Mouse (Mus musculus) urinary bladder, postnatal 10 days (tissue): ENCODE results near the gene Zfp704.

ENCODE experiments used
- DNase-seq: peaks from one replicate; pipeline ENCODE4 v3.0.0; 2022; ENCODE audit warnings: low spot score

Gene Zfp704

DNA sequence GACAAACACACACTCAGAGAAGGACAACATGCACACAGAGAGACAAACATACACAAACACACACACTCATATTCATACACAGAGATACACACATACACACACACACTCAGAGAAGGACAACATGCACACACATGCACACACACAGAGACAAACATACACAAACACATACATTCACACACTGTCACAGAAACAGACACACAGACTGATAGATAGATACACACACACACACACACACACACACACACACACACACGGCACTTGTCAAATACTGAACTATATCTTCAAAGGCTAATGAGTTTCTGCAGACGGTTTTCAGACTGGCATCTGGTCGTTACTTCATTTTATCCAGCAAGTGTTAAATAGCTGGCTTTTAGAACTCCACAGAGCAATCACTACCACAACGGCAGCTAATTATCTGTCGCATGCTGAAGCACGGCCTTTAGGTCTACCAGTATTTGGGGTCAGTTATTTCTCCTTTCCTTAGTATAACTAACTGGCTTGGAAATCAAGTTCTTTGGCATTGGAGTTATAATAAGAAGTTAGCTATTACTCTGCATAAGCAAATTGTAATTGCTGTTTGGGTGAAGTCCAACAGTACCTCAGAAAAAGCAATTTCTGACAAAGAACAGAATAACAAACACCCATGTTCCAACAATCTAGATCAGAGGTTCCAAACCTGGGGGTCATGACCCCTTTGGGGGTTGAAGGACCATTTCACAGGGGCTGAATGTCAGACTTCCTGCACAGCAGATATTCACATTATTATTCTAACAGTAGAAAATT lies 51.9 kb downstream of the Zfp704 start:
- DNase-seq: no peak

DNA sequence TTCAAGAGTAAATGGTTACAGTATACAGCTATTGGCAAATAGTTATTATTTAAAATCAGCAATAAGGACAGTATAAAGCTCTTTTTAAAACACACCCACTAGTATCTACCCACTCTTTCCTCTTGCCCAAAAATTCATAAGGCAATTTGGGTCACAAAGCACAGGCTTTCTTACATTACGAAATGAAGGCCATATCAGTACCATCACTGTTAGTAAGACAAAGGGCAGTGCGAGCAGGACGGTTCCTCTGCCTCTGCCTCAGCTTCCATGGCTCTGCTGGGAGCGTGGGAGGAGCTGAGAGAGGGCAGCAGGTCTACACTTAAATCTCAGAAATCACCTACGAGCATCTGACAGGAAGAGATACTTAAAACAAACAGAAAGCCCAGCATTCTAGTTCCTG lies 53.7 kb downstream of the Zfp704 start:
- DNase-seq: no peak

DNA sequence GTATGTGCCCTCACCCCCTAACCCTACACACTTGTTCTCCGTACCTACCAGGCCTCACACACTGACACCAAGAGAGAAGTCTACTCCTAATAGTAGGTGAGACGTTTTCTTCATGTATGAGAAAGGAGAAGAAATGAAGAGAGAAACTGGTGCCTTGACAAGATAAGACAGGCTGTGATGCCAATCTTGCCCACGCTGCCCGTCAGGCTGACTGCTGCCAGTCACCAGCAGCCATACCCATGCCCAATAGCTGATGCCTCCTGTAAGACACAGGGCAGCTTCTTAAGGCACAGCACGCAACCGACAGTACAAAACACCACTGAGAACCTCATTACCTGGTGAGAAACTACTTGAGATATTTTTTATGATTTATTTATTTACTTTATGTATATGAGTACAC lies 55.0 kb downstream of the Zfp704 start:
- DNase-seq: no peak

DNA sequence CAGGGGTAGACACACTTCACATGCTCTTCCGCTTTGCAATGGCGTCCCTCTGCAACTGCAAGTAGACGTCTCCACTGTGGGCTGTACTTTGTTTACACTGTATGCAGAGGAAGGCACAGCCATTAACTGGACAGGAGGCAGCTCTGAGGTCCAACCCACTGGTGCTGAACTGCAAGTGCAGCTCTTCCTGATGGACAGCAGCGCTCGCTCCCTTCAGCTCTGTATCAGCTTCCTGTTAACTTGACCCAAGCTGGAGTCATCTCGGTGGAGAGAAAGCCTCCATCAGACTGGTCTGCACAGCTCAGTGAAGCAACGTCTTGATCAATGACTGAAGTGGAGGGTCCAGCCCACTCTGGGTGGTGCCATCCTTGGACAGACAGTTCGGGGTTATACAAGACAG lies 57.6 kb downstream of the Zfp704 start:
- no peak for DNase-seq

DNA sequence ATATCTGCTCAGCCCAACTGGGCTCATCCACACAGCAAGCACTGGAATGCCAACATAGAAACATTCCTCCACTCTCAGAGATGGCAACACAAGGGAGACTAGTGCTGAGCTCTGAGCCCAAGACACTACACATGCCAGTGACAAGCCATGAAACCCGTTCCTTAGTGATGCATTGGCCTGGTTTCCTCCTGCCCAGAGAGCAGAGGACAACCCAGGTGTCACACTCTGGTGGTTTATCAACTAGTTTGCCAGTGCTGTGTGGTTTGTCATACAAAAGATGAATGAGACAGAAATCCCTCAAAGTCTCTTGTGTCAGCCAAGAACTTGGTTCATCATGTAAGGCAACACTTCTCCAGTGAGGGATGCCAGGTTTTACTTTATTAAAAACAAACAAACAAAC lies 59.0 kb downstream of the Zfp704 start:
- no peak for DNase-seq

DNA sequence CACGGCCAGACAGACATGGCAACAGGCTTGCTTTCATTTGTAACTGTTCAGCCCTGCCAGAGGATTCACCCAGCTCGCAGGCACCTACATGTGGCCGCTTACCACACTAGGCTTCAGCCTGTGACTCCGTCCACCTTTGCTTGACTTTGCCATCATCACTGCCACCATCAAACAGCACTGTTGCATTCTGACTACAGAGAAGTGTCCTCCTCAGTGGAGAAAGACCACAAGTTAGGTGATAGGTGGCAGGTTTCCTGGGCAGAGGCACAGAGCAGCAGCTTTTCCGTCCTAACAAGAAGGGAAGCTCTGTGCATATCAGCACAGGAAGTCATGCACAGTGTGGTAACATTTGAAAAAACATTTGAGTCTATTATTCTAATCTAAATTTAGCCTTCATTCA lies 60.1 kb downstream of the Zfp704 start:
- no peak for DNase-seq

DNA sequence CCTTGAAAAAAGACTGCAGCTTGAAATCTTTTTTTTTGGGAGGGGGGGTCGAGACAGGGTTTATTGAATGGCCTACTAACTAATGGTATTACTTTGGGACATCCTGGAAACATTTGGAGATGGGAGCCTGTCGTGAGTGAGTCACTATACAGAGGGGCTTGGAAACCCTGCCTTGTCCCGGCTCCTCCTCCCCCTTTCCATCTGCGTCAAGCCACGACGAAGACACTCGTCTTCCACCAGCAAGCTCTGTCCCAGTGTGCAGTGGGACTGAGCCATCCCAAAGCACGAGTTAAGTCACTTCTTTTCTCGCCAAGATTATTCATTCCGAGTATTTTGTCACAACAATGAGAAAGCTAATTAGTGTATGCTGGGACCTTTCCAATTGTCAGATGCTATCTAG lies 61.7 kb downstream of the Zfp704 start:
- no peak for DNase-seq

DNA sequence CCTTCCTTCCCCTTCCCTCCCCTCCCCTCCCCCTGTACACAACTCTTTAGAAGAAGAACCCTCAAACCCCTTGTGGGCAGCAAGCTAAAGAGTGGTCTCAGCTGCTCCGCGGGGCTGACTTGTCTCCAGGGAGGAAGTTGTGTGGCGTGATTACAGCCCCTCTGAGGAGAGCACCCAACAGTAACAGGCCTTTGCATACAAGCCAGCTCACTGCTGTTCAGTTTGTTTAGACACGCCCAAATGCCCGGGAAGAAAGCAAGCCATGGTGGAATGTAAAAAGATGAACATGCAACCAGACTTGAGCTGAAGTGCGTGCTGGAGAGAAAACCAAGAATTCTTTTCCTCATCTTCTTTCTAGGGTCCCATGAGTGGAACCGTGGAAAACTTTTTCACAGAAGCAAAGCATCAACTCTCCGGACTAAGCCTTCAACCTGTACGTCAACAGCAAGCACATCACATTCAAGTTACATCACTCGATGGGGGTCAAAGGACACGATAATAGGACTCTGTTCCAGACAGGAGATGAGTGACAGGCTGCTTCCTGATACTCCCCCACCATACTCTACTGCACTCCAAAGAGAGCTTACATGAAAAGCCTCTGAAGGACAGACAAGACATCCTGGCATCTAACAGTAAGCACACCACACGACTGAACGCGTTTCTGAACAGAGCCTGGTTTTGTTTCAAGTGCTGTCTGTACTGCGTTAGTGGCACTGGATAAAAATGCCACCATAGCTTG lies 62.8 kb downstream of the Zfp704 start:
- DNase-seq: no peak

DNA sequence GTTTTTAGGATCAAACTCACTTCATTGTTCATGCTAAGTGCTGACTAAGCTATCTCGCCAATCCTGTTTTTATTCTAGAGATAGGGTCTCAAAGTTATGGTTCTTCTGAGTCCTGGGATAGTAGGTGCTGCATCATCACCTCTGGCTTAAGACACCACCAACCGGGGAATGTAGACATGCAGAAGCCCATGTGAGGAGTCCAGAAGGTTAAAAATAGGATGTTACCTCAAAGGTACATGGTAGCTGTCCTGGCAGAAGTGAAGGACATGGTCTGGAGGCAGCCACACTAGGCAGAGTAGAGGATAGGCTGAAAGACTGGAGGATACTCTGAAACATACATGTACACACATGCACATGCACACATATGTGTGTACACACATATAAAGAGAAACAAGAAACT lies 65.5 kb downstream of the Zfp704 start:
- DNase-seq: no peak

DNA sequence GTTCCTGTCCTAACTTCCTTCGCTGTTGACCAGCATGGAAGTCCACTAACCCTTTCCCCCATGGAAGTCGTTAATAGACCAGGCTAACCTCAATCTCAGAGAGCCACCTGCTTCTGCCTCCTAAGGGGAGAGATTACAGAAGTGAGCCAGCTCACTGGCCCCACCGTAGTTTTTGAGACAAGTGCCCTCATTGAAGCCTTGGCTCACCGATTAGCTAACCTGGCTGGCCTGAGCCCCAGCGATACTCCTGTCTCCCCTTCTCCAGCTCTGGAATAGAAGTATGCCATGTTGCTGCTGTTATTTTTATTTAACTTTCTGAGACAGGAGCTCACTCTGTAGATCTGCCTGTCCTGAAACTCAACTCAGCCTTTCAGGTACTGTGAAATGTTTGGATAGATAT lies 66.0 kb downstream of the Zfp704 start:
- DNase-seq: no peak

DNA sequence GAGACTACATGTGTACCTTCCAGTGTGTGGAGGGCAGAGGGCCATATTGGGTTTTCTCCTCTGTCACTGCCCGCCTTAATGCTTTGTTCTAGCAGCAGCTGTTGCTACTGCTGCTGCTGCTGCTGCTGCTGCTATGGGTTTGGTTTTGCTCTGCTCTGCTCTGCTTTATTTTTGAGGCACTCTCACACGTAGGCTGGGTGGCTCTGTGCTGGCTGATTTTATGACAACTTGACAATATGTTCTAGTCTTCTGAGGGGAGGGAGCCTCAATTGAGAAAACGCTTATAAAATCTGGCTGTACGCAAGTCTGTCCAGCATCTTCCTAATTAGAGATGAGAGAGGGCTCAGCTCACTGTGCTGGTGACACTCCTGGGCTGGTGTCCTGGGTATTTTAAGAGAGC lies 66.4 kb downstream of the Zfp704 start:
- DNase-seq: no peak

DNA sequence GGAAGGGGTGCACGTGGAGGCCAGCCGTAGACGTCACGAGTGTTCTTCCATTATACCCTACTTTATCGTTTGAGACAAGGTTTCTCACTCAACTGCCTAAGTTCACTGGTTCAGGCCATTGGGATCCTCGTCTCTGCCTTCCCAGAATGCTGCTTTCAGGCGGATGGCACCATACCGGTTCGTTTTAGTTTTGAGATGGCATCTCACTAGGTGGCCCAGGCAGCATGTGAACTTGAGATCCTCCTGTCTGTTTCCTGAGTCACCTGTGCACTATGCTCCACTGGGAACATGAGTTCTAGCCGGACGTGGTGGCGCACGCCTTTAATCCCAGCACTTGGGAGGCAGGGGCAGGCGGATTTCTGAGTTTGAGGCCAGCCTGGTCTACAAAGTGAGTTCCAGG lies 68.3 kb downstream of the Zfp704 start:
- DNase-seq: no peak

DNA sequence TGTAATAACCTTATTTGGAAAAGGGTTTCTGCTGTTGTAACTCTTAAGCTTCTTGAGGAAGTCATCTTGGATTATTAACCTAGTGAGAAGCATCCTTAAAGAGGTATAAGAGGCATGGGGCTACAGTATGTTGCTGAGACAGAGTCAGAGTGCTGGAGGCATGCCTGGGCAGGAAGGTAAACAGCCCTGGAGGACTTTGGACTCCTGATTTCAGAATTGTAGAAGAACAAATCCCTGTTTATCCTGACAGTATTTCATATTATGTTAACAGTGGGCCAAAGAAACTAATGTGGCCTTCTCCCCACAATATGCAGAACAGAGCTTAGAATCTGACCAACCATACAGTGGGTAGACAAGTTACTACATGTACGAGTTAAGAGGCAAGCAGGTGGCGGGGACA lies 71.4 kb downstream of the Zfp704 start:
- DNase-seq: no peak

DNA sequence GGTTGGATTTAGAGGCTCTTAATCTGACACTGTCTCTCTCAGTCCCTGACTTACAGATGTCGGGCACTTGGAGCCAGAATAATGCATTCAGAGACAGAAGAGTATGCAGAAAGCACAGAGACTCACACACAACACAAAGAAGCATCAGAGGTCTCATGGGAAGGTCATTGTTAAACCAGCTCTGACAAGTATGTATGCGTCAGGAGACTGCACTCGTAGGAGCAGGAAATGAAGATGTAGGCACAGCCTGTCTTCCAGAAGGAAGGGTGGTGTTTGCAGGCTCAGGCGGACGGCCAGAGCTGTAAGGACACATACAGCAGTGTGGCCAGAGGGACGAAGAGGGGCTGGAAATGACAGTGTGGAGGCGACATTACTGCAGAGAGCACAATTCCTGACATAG lies 72.0 kb downstream of the Zfp704 start:
- no peak for DNase-seq

DNA sequence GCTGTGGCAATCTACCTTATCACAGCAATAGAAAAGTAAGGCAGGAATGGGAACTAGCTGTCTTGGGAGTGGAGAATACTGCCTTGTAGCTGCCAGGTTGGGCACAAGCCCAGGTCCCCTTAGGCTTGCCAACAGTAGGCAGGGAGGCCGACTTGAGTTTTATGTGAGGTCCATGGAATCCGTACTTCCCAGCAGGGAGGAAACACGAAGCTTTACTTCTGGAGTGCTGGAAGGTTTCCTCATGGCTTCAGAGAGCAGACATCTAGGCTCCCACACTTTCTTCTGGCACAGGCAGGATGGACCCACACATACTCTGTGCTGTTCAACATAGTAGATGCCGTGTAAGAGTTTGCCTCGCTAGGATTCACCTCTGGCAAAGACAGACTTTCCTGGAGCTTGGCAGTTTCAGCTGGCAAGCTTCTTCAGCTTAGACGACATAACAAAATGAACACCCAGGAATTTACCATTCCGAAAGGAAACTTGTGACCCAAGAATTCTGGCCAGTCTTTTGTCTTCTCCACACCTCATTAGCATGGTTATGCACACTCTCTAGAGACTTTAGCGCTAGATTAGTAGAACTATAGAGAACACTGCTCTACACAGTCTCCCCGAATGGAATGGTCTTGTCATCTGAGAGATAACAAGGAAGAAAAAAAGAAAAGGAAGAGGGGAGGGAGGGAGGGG lies 79.6 kb downstream of the Zfp704 start:
- no peak for DNase-seq

DNA sequence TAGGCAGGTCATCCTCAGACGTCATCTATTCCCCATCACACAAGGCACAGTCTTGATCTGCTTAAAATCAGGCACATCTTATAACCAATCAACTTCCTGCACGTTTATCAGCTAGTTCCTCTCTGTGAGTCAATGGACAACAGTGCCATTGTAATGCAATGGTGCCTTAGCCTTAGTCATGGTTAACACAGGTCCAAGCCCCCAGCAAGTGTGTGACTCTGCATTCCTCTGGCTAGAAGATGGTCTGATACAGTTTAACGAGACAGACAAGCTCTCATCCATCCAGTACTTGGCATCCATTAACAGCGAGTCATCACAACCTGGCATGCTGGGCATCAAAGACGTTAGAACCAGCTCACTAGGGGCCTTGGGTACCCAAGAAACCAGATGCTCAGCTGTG lies 85.5 kb downstream of the Zfp704 start:
- DNase-seq: no peak

DNA sequence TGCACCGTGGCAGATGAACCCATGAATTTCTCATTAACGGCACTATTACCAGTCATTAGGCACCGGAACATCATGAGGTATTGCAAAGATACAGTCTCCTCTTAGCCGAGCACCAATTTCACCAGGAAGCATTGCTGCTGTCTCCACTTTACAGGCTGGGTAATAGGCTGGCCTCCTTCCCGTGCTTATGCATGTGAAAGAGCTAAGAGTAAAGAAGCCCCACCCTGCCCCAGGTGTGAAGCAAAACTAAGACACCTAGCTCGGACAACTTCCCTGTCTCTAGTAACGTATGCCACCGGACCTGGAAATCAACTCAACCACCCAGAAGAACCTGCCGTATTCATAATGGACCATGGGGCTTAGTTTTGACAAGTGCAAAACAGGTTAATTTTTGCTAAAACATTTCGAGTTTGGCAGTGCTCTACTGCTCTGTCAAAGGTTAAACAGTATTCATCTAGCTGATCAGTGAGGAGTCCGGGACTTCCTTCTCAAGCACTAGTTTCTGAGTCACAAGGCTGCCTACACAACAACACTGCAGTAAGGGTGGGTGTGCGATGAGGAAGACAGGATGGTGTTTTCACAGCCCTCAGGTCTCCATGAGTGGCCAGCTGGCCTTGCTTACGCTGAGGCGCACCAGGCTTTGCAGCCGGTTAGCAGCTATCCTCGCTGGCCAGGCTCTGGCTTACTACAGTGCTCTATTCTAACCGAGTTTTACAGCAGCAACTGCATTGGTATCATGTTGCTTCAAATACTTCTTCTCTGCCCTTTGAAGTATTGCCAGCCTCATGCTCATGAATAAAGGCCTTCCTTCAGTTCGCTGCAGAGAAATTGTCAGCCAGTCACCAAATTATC lies 86.6 kb downstream of the Zfp704 start:
- no peak for DNase-seq

DNA sequence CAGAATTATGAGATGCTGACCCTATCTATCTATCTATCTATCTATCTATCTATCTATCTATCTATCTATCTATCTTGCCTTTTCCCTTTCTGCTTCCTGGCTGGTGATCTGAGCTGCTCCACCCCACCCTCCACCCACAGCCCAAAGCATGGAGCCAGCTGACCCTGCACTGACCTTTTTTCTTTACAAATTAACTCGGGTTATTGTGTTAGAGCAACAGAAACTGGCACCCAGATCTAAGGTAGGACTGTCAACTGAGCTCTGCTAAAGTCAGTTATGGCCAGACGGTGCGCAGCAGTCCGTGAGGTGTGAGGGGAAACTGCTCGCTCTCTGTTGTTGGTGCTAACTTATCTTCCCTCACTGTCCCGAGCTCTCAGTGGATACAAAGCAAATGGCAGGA lies 87.9 kb downstream of the Zfp704 start:
- no peak for DNase-seq

DNA sequence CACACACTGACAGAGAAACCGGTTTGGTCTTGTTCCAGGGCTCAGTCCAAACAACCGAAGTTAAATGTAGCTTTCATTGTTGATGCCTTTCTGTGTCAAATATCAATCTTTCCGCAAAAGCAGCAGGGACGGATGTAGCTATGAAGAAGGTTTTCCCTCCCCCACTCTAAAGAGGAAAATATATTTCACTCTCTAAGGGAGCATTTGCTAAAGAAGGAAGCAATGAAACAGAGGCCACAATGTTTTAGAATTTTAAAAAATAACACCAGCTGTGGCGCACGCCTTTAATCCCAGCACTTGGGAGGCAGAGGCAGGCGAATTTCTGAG lies 89.2 kb downstream of the Zfp704 start:
- DNase-seq: no peak

DNA sequence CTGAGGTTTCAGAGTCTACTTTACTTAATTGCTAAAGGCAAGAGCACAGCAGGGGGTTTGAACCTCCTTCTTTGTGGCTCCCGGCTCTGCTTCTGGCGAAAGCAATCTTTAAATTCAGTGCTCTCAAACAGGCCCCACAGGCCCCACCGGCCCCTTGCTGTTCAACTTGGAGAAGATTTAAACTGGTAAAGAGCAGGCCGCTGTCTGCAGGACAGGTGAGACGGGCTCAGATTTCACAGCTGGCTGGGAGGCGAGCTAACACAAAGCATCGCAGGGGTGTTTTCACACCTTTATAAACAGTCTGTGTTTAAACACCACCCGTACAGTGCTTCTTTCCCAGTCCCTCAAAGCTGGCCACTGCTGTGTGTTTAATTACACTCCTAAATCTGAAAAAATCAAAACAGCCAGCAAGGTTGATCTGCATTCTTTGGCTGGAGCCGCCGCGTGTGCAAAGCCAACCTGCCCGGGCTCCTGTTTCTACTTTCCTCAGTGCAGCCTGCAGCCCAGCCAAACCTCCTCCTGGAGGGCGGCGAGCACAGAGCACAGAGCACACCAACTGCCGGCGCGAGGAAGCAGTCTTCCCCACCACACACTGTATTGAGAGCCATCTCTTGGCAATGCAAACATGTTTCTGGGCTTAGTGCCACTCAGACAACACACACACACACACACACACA lies 89.7 kb downstream of the Zfp704 start:
- DNase-seq: peak; percentile 32

DNA sequence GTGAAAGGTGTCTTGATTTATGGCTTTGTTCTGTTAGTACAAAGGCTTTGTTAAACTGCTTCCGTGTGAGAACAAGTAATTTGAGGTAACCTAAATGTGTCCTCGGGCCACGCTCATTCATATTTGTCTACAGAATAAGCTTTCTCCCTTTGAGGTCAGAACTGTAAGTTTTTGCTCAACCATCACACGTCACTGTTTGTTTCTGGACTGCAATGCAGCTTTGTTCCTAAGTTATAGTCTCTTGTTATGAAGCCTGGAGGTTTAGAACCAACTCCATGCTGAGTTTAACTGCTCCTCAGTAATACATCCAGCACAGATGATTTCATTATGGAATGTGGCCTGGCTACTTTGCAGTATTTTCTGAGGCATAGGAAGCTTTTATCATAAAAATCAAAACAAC lies 90.4 kb downstream of the Zfp704 start:
- no peak for DNase-seq

DNA sequence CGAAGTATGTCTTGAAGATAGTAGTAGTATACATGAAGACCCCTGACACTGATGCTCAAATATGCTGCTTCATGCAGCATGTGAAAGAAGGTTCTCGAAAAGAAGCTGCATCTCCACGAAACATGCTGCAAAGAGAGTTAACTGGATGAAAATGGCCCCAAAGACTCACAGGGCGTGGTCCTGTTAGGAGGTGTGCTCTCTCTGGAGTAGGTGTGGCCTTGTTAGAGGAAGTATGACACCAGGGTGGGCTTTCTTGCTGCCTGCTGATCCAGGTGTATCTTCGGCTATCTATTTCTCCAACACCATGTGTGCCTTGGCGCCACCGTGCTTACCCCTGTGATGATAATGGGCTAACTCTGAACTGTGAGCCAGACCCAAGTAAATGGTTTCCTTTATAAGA lies 90.9 kb downstream of the Zfp704 start:
- DNase-seq: no peak
